Mouse (Mus musculus): ENCODE measurements around the gene Bri3.

Bri3 gene

DNA sequence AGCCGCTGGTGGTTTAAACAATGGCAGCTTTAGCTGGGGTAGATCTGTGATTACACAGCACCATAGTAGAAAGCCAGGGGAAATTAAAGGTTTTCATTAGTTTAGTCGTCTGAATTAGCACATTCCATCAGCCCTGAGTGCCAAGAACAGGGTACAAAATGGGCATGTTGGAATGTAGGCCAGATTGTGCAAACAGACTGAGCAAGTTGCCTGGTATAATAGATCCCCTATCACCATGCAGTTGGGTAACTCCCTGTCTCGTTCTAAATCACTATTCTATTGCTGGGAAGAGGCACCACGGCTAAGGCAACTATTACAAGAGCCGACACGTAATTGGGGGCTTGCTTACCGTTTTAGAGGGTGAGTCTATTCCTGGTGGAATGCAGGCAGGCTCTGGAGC lies 9.5 kb upstream of the Bri3 start:
- no peak for DNase-seq

- DNase-seq, result no peak
Measured at GRCm38 (mm10) chr5:144238969-144239368, 5.3 kb upstream of the Bri3 start.

DNA sequence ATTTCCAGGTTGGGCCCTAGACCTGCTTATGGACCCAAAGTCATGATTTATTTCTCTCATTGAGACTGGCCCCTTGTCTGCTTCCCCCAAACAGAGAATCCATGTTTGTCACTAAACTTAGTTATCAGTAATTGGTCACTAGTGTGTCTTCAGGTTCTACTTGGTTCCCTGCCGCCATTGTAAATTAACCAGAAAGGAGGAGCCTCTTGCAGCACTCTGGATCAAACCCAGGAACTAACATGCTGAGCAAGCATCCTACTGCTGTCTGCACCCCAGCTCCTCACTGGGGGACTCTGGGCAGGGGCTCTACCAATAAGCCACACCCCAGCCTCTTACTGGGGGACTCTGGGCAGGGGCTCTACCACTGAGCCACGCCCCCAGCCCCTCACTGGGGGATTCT lies 1.4 kb downstream of the Bri3 start:
- no peak for DNase-seq

DNA sequence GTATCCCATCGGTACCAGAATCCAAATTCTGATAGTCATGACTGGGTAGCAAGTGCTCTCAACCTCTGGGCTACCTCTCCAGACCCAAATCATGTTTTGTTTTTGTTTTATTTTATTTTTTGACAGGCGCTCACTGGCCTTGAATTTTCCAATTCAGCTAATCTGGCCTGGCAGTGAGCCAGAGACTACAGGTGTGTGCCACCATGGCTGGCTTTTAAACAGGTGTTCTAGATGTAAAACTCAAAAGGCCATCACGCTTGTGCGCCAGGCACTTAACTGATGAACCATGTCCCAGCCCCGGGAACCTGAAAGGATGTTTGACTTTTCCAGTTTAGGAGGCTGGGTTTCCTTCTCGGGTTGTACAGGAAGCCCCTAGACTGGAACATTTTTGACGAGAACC lies 2.4 kb downstream of the Bri3 start:
- DNase-seq, result no peak

GRCm38 (mm10) chr5:144247307-144247706 lies 3.1 kb downstream of the Bri3 start:
- no peak for DNase-seq

DNA sequence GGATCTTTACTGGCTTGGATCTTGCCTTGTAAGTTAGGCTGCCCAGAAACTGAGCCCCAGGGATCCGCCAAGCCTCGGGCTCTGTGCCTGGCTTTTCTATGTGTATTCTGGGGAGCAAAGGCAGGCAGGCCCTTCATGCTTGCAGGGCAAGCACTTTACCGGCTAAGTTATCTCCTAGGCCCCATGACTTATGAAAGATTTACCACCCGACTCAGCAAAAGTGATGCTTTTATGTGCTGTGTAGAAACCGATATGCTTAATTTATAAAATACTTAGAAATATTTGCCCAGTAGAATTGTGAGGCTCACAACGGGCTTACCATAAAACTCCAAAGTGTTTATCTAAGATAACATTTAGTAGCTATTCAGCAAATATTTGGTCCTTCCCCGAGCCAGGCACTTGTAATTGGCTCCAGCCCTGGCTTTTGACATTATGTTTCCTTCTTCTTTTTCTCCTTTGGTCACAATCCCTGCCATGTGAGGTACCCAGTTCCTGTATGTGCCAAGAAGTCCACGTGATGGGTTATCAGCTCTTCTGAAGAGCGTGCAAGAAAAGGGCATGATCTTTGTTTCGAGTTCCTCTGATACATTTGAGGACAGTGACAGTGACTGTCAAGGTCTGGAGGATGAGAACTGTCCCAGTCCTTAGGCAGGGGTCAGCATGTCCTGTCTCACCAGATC lies 3.8 kb downstream of the Bri3 start:
- no peak for DNase-seq

- DNase-seq, result no peak
Measured at GRCm38 (mm10) chr5:144249871-144250270, 5.6 kb downstream of the Bri3 start.

- DNase-seq, result no peak
Measured at GRCm38 (mm10) chr5:144251876-144252577, 7.8 kb downstream of the Bri3 start.

GRCm38 (mm10) chr5:144253212-144253611 lies 9.0 kb downstream of the Bri3 start:
- no peak for DNase-seq

DNA sequence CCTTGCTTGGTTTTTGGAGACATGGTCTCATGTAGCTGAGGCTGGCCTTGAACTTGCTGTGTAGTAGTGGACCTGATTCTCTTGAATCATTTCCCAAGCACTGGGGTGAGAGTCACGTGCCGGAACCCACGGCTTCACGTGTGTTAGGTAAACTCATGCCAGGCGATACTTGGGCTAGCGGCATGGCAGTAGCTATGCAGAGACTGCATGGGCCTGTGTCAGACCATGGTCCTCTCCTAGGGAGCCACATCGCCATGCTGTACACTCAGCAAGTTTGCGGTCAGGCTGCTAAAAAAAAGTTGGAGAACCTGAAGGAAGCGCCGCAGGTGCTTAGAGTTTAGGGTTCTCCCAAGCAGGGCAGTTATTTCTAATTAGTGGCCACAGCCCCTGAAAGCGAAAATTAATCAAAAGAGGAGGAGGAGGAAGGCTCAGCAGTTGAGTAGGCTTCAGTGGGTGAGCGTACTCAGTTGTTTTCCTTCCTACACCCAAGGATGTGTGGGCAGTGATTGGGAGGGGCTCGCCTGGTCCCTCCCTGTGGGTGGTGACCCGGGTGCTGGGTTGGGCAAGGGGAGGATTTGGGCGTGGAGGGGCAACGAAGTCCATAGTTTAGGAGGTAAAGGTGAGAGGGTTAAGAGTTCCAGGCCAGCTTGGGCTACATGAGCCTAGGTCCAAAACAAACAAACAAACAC lies 10.0 kb downstream of the Bri3 start:
- DNase-seq, result peak; percentile 28

DNA sequence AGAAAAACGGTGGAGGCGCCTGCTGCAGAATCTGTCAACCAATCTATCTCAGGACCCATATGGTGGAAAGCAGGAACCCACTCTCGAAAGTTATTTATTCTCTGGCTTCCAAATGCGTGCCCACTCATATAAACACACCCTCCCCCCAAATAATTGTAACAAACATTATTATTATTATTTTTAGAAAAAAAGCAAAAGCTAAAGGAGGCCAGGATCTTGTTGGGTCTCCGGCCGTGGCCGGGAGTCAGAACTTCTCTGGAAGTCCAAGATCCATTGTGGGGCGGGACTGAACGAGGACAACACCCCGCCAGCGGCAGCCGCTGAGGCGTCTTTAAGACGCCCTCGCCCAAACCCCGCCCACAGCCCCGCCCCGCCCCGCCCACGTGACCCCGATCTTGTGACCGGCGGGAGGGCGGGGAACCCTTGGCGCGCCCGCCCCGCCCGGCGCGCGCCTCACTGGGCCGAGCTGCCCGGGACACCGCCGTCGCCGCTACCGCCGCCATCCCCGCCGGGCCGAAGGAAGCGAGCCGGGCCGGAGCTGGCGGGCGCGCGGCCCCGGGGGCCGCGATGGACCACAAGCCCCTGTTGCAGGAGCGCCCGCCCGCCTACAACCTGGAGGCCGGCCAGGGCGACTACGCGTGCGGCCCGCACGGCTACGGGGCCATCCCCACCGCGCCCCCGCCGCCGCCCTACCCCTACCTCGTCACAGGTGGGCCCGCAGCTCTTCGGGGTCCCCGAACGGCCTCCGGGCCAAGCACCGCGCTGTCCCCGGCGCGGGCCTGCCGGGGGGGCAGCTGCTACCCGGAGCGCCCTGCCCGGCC lies 10.8 kb downstream of the Bri3 start:
- DNase-seq, result peak; percentile 79

DNA sequence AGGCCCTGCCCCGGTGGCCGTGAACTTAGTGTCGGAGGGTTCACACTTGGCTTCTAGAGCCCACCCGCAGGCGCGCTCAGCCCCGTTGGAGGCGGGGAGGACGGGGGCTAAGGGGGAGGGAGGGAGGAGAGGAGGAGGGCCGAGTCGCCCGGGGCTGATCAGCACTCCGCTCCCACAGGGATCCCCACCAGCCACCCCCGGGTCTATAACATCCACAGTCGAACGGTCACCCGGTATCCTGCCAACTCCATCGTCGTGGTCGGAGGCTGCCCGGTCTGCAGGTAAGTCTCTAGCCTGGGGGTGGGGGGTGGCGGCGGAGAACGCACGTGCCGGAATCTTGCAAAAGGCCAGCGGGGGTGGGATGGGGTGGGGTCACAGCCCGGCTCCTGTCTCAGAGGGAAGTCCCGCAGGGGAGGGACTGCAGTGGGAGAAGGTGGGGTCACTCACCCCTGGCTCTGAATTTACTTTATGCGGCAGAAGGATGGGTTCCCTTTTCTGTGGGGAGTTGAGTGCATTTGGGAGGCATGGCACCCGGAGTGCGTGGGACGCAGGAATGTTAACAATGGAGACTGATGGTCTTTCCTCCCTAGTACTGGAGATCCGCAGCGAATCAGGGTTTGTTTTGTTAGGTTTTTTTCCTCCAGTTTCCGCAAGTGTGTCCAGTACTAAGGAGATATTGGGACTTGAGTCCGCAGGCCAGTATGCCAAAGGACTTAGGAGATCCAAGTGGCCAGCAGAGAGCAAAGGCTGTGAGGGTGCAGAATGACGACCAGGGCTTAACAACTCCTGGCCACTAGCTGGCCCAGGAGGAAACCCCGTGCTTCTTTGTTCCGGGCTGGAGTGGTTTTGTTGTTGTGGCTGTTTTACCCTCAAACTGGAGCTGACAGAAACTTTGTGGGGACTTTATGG lies 11.6 kb downstream of the Bri3 start:
- peak; percentile 52 for DNase-seq

DNA sequence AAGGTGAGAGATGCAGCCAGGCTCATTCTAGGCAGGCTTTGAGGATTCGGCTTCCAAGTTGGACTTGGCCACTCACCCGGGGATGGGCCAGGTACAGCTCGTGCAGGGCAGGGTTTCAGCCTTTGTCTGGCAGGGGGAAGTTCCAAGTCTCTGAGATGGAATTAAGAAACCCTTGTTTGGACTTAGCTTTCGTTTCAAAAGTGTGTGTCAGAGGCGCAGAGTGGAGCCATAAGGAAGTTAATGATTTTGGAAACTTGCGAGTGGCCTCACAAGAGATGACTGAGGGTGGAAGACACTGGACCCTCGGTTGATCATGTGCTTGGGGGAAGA lies 12.3 kb downstream of the Bri3 start:
- no peak for DNase-seq

GRCm38 (mm10) chr5:144256888-144257287 lies 12.7 kb downstream of the Bri3 start:
- no peak for DNase-seq

DNA sequence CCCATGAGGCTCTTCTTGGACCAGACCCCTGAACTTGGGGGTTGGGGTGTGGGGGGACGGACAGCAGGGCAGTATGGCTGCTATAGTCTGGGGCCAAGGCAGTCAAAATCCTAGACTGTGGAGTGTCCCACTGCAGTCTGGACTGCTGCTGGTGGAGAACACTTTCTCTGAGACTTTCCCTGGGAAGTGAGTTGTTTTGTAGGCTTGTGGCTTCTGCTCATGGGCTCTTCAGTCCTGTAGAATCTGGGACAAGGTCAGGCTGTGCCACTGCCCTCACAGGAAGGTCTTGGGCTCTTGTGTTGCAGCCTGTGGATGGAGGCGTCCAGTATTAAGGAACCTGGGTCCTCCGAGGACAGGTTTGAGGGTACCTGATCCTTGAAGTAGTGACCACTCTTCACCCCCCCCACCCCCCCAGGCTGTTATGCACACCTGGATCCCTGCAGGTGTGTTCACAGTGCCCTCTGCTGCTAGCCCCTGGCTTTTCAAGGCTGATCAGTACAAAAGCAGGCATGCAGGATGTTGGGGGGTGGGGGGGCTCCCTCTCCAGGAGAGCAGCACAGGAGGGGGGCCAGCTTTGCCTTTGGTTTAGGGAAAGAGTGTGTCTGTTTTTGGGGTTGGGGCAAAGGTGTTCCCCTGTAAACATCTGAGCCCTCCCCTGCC lies 13.3 kb downstream of the Bri3 start:
- DNase-seq, result no peak

GRCm38 (mm10) chr5:144258131-144258611 lies 13.9 kb downstream of the Bri3 start:
- DNase-seq, result peak; percentile 27

- DNase-seq, result no peak
Measured at GRCm38 (mm10) chr5:144258687-144259086, 14.4 kb downstream of the Bri3 start.

- DNase-seq, result peak; percentile 12
Measured at GRCm38 (mm10) chr5:144259228-144259627, 15.0 kb downstream of the Bri3 start.

DNA sequence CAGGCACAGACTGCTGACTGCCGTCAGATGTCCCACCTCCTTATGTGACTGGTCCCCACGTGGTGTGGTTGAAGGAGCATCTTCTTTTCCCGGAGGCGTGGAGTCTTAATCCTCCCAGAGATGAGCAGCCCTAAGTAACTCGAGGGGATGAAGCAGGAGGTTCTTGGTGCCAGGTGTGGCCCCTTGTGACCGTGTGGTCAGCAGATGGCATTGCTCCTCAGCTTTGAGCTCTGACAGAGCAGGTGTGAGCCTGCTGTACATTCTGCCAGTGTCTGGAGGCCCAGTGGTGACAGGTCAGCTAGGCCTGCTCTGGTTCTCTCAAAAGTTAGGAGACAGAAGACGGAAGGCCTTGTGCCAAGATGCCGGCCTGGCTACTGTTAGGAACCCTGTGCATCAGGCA lies 16.2 kb downstream of the Bri3 start:
- no peak for DNase-seq

GRCm38 (mm10) chr5:144261309-144261708 lies 17.1 kb downstream of the Bri3 start:
- no peak for DNase-seq

DNA sequence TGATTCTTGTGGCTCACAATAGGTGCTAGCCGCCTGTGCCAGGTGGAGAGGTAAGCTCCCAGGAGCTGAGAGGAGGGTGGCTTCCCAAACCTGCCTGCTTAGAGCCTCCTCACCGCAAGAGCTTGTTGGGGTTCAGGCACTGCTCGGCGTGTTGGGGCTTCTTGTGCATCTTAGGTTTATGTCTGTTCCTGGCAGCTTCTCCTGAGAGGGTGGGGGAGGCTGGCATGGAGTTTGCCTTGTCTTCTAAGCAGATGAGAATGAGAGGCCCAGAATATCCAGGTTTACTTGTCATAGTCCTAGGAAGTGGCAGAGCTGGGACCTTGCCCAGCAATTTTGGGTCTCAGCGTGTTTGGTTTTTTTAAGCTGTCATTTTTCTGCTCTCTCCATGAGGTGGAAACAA lies 17.6 kb downstream of the Bri3 start:
- DNase-seq, result no peak

DNA sequence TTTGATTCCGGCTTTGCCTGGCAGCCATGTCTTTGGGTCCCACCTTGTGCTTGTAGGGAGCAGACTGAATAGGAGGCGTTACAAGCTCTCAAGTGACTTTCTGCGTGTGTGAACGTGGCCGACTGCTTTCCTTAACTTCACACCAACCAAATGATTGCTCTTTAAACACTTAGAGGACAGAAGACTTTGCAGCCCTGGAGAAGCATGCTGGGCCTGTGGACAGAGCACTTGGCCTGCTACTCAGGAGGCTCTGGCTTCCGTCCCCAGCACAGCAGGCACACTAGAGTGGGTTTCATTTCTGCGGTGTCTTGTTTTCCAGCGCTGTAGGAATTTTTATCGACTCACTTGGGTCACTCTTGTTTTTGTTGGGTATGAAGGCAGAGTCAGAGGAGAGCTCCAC lies 18.8 kb downstream of the Bri3 start:
- DNase-seq, result no peak

All from cerebellum, adult 11 months (tissue).